Mouse (Mus musculus): ENCODE results near the gene Stk32b.

DNA sequence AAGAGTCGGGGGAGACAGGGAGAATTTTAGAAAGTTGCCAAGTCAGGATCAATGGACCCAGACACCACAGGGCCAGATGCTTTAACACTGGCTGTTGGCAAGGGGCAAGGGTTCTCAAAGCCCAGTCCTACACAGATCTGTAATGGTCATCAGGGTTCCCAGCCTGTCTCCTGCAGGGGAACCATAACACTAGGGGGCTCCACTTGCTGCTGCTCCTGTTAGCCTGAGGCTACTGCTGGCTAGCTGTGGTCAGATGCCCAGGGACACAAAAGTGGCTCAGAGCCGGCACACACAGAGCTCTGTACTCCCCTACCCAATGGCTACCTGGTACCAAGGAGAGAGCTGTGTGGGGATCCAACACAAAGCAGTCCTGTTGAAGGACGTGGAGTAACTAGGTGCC lies 281.6 kb downstream of the Stk32b start:
- TF ChIP-seq GATA1 (IDR thresholded peaks at IDR 0.05; ENCODE audit: borderline replicate concordance, low read length) (no peak), FLI1 (IDR thresholded peaks at IDR 0.05; ENCODE audit: low read length) (no peak)
